Comparison of ENCODE assay signal across 8 mouse cellular contexts in genomic region chr7:31052251-31052635, GRCm38 (mm10). TPM values are rescaled to one million over a fixed set of nuclear protein-coding genes. Genes with fewer than 3 reads are reported as not detected.
DNase-seq lines count a peak whose midpoint lies in the region; ATAC-seq and TF ChIP-seq lines count a peak whose summit lies in the region.

No protein-coding gene starts in this region.

- no peaks in the 10 kb centered on the region for H3K36me3 ChIP-seq in forebrain, embryonic 12.5 days (replicated peaks)
- no peaks in the 10 kb centered on the region for H3K36me3 ChIP-seq in intestine, embryonic 15.5 days
- no peaks in the 10 kb centered on the region for H3K36me3 ChIP-seq in neural tube, embryonic 13.5 days

- peak overlapping the region; percentile 43 for H3K4me3 ChIP-seq in layer of hippocampus, adult 2 months
- H3K4me3 ChIP-seq in forebrain, embryonic 12.5 days (replicated peaks) = peak overlapping the region; percentile 25
- H3K4me3 ChIP-seq in intestine, embryonic 15.5 days (replicated peaks) = peak overlapping the region; percentile 14
- H3K4me3 ChIP-seq in neural tube, embryonic 13.5 days = peak overlapping the region; percentile 22

- peak overlapping the region; percentile 75 for H3K27ac ChIP-seq in layer of hippocampus, adult 2 months
- no peak overlapping the region for H3K27ac ChIP-seq in forebrain, embryonic 12.5 days
- H3K27ac ChIP-seq in intestine, embryonic 15.5 days = no peak overlapping the region
- no peak overlapping the region for H3K27ac ChIP-seq in neural tube, embryonic 13.5 days (replicated peaks)

- H3K9me3 ChIP-seq in forebrain, embryonic 12.5 days = 0 out of 2 replicates have a peak, but pooled peaks cover 2% of the 10 kb centered on the region
- no peaks in the 10 kb centered on the region for H3K9me3 ChIP-seq in intestine, embryonic 15.5 days
- H3K9me3 ChIP-seq in neural tube, embryonic 13.5 days = no peaks in the 10 kb centered on the region

- no peak for ATAC-seq in forebrain, embryonic 12.5 days (ENCODE audit: low FRiP score)
- no peak for ATAC-seq in intestine, embryonic 15.5 days
- ATAC-seq in neural tube, embryonic 13.5 days (ENCODE audit: low read depth) = no peak
- ATAC-seq in erythroblast, adult 5-6 weeks (replicated peaks; ENCODE audit: low FRiP score, poor library complexity, severe bottlenecking) = no peak

- peak overlapping the region; percentile 36 for H3K4me2 ChIP-seq in forebrain, embryonic 12.5 days
- peak overlapping the region; percentile 49 for H3K4me2 ChIP-seq in intestine, embryonic 15.5 days (replicated peaks)
- peak overlapping the region; percentile 63 for H3K4me2 ChIP-seq in neural tube, embryonic 13.5 days

- no peak for TF ChIP-seq CTCF in layer of hippocampus, adult 2 months (conservative IDR thresholded peaks at IDR 0.05)

- 2% methylated on average over 22 of the region's 22 CpGs for WGBS in forebrain, embryonic 12.5 days
- WGBS in intestine, embryonic 15.5 days = 8% methylated on average over 22 of the region's 22 CpGs
- 3% methylated on average over 22 of the region's 22 CpGs for WGBS in neural tube, embryonic 13.5 days

- DNase-seq in layer of hippocampus, adult 2 months (ENCODE audit: low spot score in 2 of 2) = no peak
- no peak for DNase-seq in layer of hippocampus, adult 9-11 months
- no peak for DNase-seq in right cerebral cortex, adult 2 months (ENCODE audit: low spot score in 2 of 2)
- no peak for DNase-seq in thymus, adult 18-20 months

- peaks cover 52% of the 10 kb centered on the region for H3K4me1 ChIP-seq in forebrain, embryonic 12.5 days
- peaks cover 57% of the 10 kb centered on the region for H3K4me1 ChIP-seq in intestine, embryonic 15.5 days (replicated peaks)
- peaks cover 58% of the 10 kb centered on the region for H3K4me1 ChIP-seq in neural tube, embryonic 13.5 days (replicated peaks)

- H3K9ac ChIP-seq in forebrain, embryonic 12.5 days = no peak overlapping the region
- H3K9ac ChIP-seq in intestine, embryonic 15.5 days = no peak overlapping the region
- peak overlapping the region; percentile 10; the same call in 1 of the 2 replicates for H3K9ac ChIP-seq in neural tube, embryonic 13.5 days

- H3K27me3 ChIP-seq in forebrain, embryonic 12.5 days = peaks cover 79% of the 10 kb centered on the region
- H3K27me3 ChIP-seq in intestine, embryonic 15.5 days (replicated peaks) = peaks cover 44% of the 10 kb centered on the region
- H3K27me3 ChIP-seq in neural tube, embryonic 13.5 days = peaks cover 66% of the 10 kb centered on the region

RNA-seq across cellular contexts. Expression of gene Fxyd7, which starts 1.0 kb away (rescaled TPM):
- total RNA-seq in layer of hippocampus, adult 2 months (2021) = 100 to 1,000 TPM; 117 to 121 TPM
- 10.5 and 14.3 TPM in 2 replicates for polyA plus RNA-seq in forebrain, embryonic 12.5 days (2016; fragmentation: Nextera tagmentation; extraction: Ambion mirVana)
- 20.3 and 20.7 TPM in 2 replicates for polyA plus RNA-seq in intestine, embryonic 15.5 days (2015; fragmentation: Nextera tagmentation; extraction: Ambion mirVana)
- 181 and 239 TPM in 2 replicates for polyA plus RNA-seq in neural tube, embryonic 13.5 days (2015; fragmentation: Nextera tagmentation; extraction: Ambion mirVana)
- not detected in 2 replicates for total RNA-seq in erythroblast, adult 5-6 weeks (2015; ENCODE audit: low replicate concordance)
- not detected in 2 replicates for total RNA-seq in erythroblast, adult 5-6 weeks (2017; ENCODE audit: low replicate concordance)

RNA-seq across cellular contexts. Expression of gene Fxyd1, which starts 4.8 kb away (rescaled TPM):
- 100 to 1,000 TPM in 1 of 2 experiments, 10 to 100 TPM in 1; 90.9 to 114 TPM for total RNA-seq in layer of hippocampus, adult 2 months (2021)
- 4.0 and 6.5 TPM in 2 replicates for polyA plus RNA-seq in forebrain, embryonic 12.5 days (2016; fragmentation: Nextera tagmentation; extraction: Ambion mirVana)
- 64.5 and 80.1 TPM in 2 replicates for polyA plus RNA-seq in intestine, embryonic 15.5 days (2015; fragmentation: Nextera tagmentation; extraction: Ambion mirVana)
- 28.2 and 33.9 TPM in 2 replicates for polyA plus RNA-seq in neural tube, embryonic 13.5 days (2015; fragmentation: Nextera tagmentation; extraction: Ambion mirVana)
- not detected in 2 replicates for total RNA-seq in erythroblast, adult 5-6 weeks (2015; ENCODE audit: low replicate concordance)
- not detected in 2 replicates for total RNA-seq in erythroblast, adult 5-6 weeks (2017; ENCODE audit: low replicate concordance)

RNA-seq across cellular contexts. Expression of gene Lgi4, which starts 6.9 kb away (rescaled TPM):
- 10 to 100 TPM; 37.9 to 41.9 TPM for total RNA-seq in layer of hippocampus, adult 2 months (2021)
- polyA plus RNA-seq in forebrain, embryonic 12.5 days (2016; fragmentation: Nextera tagmentation; extraction: Ambion mirVana) = 0.29 and 0.37 TPM in 2 replicates
- polyA plus RNA-seq in intestine, embryonic 15.5 days (2015; fragmentation: Nextera tagmentation; extraction: Ambion mirVana) = 1.5 TPM in 2 replicates
- polyA plus RNA-seq in neural tube, embryonic 13.5 days (2015; fragmentation: Nextera tagmentation; extraction: Ambion mirVana) = 2.0 and 2.6 TPM in 2 replicates
- not detected in 2 replicates for total RNA-seq in erythroblast, adult 5-6 weeks (2015; ENCODE audit: low replicate concordance)
- total RNA-seq in erythroblast, adult 5-6 weeks (2017; ENCODE audit: low replicate concordance) = not detected in 2 replicates

RNA-seq across cellular contexts. Expression of gene Fxyd5, which starts 10.0 kb away (rescaled TPM):
- 10 to 100 TPM; 17.3 to 26.9 TPM for total RNA-seq in layer of hippocampus, adult 2 months (2021)
- 7.6 and 9.2 TPM in 2 replicates for polyA plus RNA-seq in forebrain, embryonic 12.5 days (2016; fragmentation: Nextera tagmentation; extraction: Ambion mirVana)
- polyA plus RNA-seq in intestine, embryonic 15.5 days (2015; fragmentation: Nextera tagmentation; extraction: Ambion mirVana) = 21.7 and 29.8 TPM in 2 replicates
- polyA plus RNA-seq in neural tube, embryonic 13.5 days (2015; fragmentation: Nextera tagmentation; extraction: Ambion mirVana) = 15.9 and 19.6 TPM in 2 replicates
- 183 and 286 TPM in 2 replicates for total RNA-seq in erythroblast, adult 5-6 weeks (2015; ENCODE audit: low replicate concordance)
- total RNA-seq in erythroblast, adult 5-6 weeks (2017; ENCODE audit: low replicate concordance) = 67.1 and 90.7 TPM in 2 replicates

RNA-seq across cellular contexts. Expression of gene Fxyd3, which starts 24.3 kb away (rescaled TPM):
- 1 to 10 TPM in 1 of 2 experiments, not detected in 1; 1.7 TPM for total RNA-seq in layer of hippocampus, adult 2 months (2021)
- polyA plus RNA-seq in forebrain, embryonic 12.5 days (2016; fragmentation: Nextera tagmentation; extraction: Ambion mirVana) = 1.1 and 1.3 TPM in 2 replicates
- 70.8 and 77.4 TPM in 2 replicates for polyA plus RNA-seq in intestine, embryonic 15.5 days (2015; fragmentation: Nextera tagmentation; extraction: Ambion mirVana)
- polyA plus RNA-seq in neural tube, embryonic 13.5 days (2015; fragmentation: Nextera tagmentation; extraction: Ambion mirVana) = 2.2 and 2.5 TPM in 2 replicates
- total RNA-seq in erythroblast, adult 5-6 weeks (2015; ENCODE audit: low replicate concordance) = not detected in 2 replicates
- not detected in 2 replicates for total RNA-seq in erythroblast, adult 5-6 weeks (2017; ENCODE audit: low replicate concordance)
